Mouse (Mus musculus) neural tube, embryonic 10.5 days (tissue): ENCODE results near the gene Cdc42bpa.

Experiments
- DNase-seq: peaks from one replicate; pipeline ENCODE4 v3.0.0-alpha.2; 2017; ENCODE audit warnings: low spot score; ENCODE audit errors: extremely low spot score

Cdc42bpa gene

GRCm38 (mm10) chr1:179959721-179960542, at the start of gene Cdc42bpa:
TSS of gene Cdc42bpa (plus strand) at chr1:179960472.
- DNase-seq = peak; percentile 80

GRCm38 (mm10) chr1:179913471-179913870, 46.8 kb upstream of the Cdc42bpa start:
- no peak for DNase-seq

- no peak for DNase-seq
These were observed 43.2 kb upstream of the Cdc42bpa start for GRCm38 (mm10) chr1:179917036-179917435.

GRCm38 (mm10) chr1:179917481-179917880, 42.8 kb upstream of the Cdc42bpa start:
- no peak for DNase-seq

GRCm38 (mm10) chr1:179919656-179920436, 40.4 kb upstream of the Cdc42bpa start:
- no peak for DNase-seq

GRCm38 (mm10) chr1:179923661-179924405, 36.4 kb upstream of the Cdc42bpa start:
- no peak for DNase-seq

GRCm38 (mm10) chr1:179926240-179926639, 34.0 kb upstream of the Cdc42bpa start:
- no peak for DNase-seq

- no peak for DNase-seq
These were observed 33.2 kb upstream of the Cdc42bpa start for GRCm38 (mm10) chr1:179927102-179927501.

- DNase-seq = no peak
These were observed 31.4 kb upstream of the Cdc42bpa start for GRCm38 (mm10) chr1:179928822-179929221.

- no peak for DNase-seq
These were observed 29.0 kb upstream of the Cdc42bpa start for GRCm38 (mm10) chr1:179931247-179931646.

GRCm38 (mm10) chr1:179934064-179934463, 26.2 kb upstream of the Cdc42bpa start:
- DNase-seq = no peak

- no peak for DNase-seq
These were observed 20.0 kb upstream of the Cdc42bpa start for GRCm38 (mm10) chr1:179940071-179940786.

GRCm38 (mm10) chr1:179940787-179941352, 19.4 kb upstream of the Cdc42bpa start:
- DNase-seq = no peak

GRCm38 (mm10) chr1:179945017-179945416, 15.3 kb upstream of the Cdc42bpa start:
- no peak for DNase-seq

- DNase-seq = no peak
These were observed 13.7 kb upstream of the Cdc42bpa start for GRCm38 (mm10) chr1:179946616-179947015.

- DNase-seq = no peak
These were observed 12.6 kb upstream of the Cdc42bpa start for GRCm38 (mm10) chr1:179947653-179948052.

- no peak for DNase-seq
These were observed 8.7 kb upstream of the Cdc42bpa start for GRCm38 (mm10) chr1:179951597-179951996.

GRCm38 (mm10) chr1:179953251-179953650, 7.0 kb upstream of the Cdc42bpa start:
- no peak for DNase-seq

GRCm38 (mm10) chr1:179957431-179957830, 2.8 kb upstream of the Cdc42bpa start:
- DNase-seq = no peak

- DNase-seq = peak; percentile 70
These were observed 1.2 kb upstream of the Cdc42bpa start for GRCm38 (mm10) chr1:179958871-179959720.
